Mouse (Mus musculus) thymus, adult 2 months (tissue): Measurements from ENCODE around the gene Gnai2.
"Not testable (repeated sequence)": the region's sequence is repeated elsewhere in the genome, so short reads cannot be mapped to it uniquely, and the experiment has no call there.

Source experiments
- CTCF ChIP-seq: fragments of 200-500 bp; IDR thresholded peaks from 2 replicates; pipeline ENCODE4 v1.5.1; 2012; ENCODE audit warnings: mild to moderate bottlenecking, control low read depth, low read length, moderate library complexity, borderline replicate concordance; ENCODE audit not compliant: control insufficient read depth, poor library complexity, insufficient read depth; ENCODE audit errors: extremely low read depth
- POLR2A ChIP-seq: fragments of 200-500 bp; IDR thresholded peaks from 2 replicates; pipeline ENCODE4 v1.6.1; 2012; ENCODE audit warnings: mild to moderate bottlenecking, low read length, control low read depth, moderate library complexity; ENCODE audit not compliant: control insufficient read depth, poor library complexity, insufficient read depth; ENCODE audit errors: extremely low read depth

GRCm38 (mm10) chr9:107573774-107574173 is 61.4 kb downstream of the Gnai2 start:
- not testable (repeated sequence) for TF ChIP-seq CTCF, POLR2A
